In genomic region chr17:53689946-53690345, GRCm38 (mm10) we compare ENCODE assay signal across 8 mouse cellular contexts. TPM values are rescaled to one million over a fixed set of nuclear protein-coding genes. Genes with fewer than 3 reads are reported as not detected.
DNase-seq lines count a peak whose midpoint lies in the region; ATAC-seq and TF ChIP-seq lines count a peak whose summit lies in the region.

No protein-coding gene starts in this region.

- H3K9me3 ChIP-seq in forebrain, embryonic 12.5 days: no peaks in the 10 kb centered on the region
- no peaks in the 10 kb centered on the region for H3K9me3 ChIP-seq in liver, embryonic 14.5 days (ENCODE audit: control insufficient read depth, low read length)
- H3K9me3 ChIP-seq in stomach, embryonic 15.5 days: no peaks in the 10 kb centered on the region

- 13% methylated on average over 7 of the region's 7 CpGs for WGBS in cerebellum, adult 2 months
- 28% methylated on average over 7 of the region's 7 CpGs for WGBS in forebrain, embryonic 12.5 days
- WGBS in liver, embryonic 14.5 days (ENCODE audit: insufficient replicate concordance): 11% methylated on average over 7 of the region's 7 CpGs
- 21% methylated on average over 7 of the region's 7 CpGs for WGBS in stomach, embryonic 15.5 days

- no peak for DNase-seq in cerebellum, adult 2 months
- DNase-seq in cerebellum, adult 9-11 months: no peak
- DNase-seq in 3T3-L1 (ENCODE audit: low read depth, low spot score): peak; percentile 52
- peak in 1 of 3 experiments; percentile 33 for DNase-seq in liver, embryonic 14.5 days (ENCODE audit: low read depth in 3 of 3, low spot score in 3 of 3)
- DNase-seq in right cerebral cortex, postnatal 25 days: no peak

- peak overlapping the region; percentile 77 for H3K4me3 ChIP-seq in cerebellum, adult 2 months (replicated peaks; ENCODE audit: insufficient read depth, low read depth, low read length)
- H3K4me3 ChIP-seq in forebrain, embryonic 12.5 days (replicated peaks): peak overlapping the region; percentile 62
- peak overlapping the region; percentile 78 to 87 for H3K4me3 ChIP-seq in liver, embryonic 14.5 days (ENCODE audit: insufficient read depth in 1 of 2, low read depth in 2 of 2, low read length in 2 of 2)
- H3K4me3 ChIP-seq in stomach, embryonic 15.5 days (replicated peaks): peak overlapping the region; percentile 65

- ATAC-seq in forebrain, embryonic 12.5 days (ENCODE audit: low FRiP score): no peak
- ATAC-seq in liver, embryonic 14.5 days (ENCODE audit: insufficient read depth): no peak
- no peak for ATAC-seq in stomach, embryonic 15.5 days (ENCODE audit: insufficient read depth, low FRiP score, low read depth)
- no peak for ATAC-seq in CD4-positive, CD25-positive, alpha-beta regulatory T cell, adult 4 months

- TF ChIP-seq EP300 in liver, embryonic 14.5 days (IDR thresholded peaks at IDR 0.05; ENCODE audit: low read depth): no peak

- peak overlapping the region; percentile 68 for H3K9ac ChIP-seq in forebrain, embryonic 12.5 days
- H3K9ac ChIP-seq in liver, embryonic 14.5 days (replicated peaks): peak overlapping the region; percentile 83
- H3K9ac ChIP-seq in stomach, embryonic 15.5 days: peak overlapping the region; percentile 50

- no peak for TF ChIP-seq POLR2A in cerebellum, adult 2 months (IDR thresholded peaks at IDR 0.05; ENCODE audit: borderline replicate concordance, insufficient read depth, low read length)

- peak overlapping the region; percentile 86 for H3K27ac ChIP-seq in cerebellum, adult 2 months (ENCODE audit: insufficient read depth, low read length)
- peak overlapping the region; percentile 96 for H3K27ac ChIP-seq in forebrain, embryonic 12.5 days
- H3K27ac ChIP-seq in liver, embryonic 14.5 days: peak overlapping the region; percentile 77
- H3K27ac ChIP-seq in stomach, embryonic 15.5 days: peak overlapping the region; percentile 99

- peaks cover 13% of the 10 kb centered on the region for H3K36me3 ChIP-seq in forebrain, embryonic 12.5 days (replicated peaks)
- peaks cover 20% of the 10 kb centered on the region for H3K36me3 ChIP-seq in liver, embryonic 14.5 days (replicated peaks; ENCODE audit: control insufficient read depth, insufficient read depth, low read depth)
- 0 out of 2 replicates have a peak, but pooled peaks cover 3% of the 10 kb centered on the region for H3K36me3 ChIP-seq in stomach, embryonic 15.5 days

- TF ChIP-seq CTCF in cerebellum, adult 2 months (IDR thresholded peaks at IDR 0.05; ENCODE audit: borderline replicate concordance, insufficient read depth, low read depth, low read length): no peak
- TF ChIP-seq CTCF in liver, embryonic 14.5 days (IDR thresholded peaks at IDR 0.05; ENCODE audit: low read depth): no peak

- H3K4me2 ChIP-seq in forebrain, embryonic 12.5 days: peak overlapping the region; percentile 63
- peak overlapping the region; percentile 81 for H3K4me2 ChIP-seq in liver, embryonic 14.5 days (ENCODE audit: low read depth)
- peak overlapping the region; percentile 69 for H3K4me2 ChIP-seq in stomach, embryonic 15.5 days

- H3K4me1 ChIP-seq in cerebellum, adult 2 months (ENCODE audit: control insufficient read depth, insufficient read depth, low read length): no peaks in the 10 kb centered on the region
- peaks cover 13% of the 10 kb centered on the region for H3K4me1 ChIP-seq in forebrain, embryonic 12.5 days
- peaks cover 8 to 9% of the 10 kb centered on the region in 2 experiments; a peak in 3 of 4 replicates for H3K4me1 ChIP-seq in liver, embryonic 14.5 days (replicated peaks; ENCODE audit: control insufficient read depth in 2 of 2, insufficient read depth in 2 of 2, low read length in 1 of 2)
- no peaks in the 10 kb centered on the region for H3K4me1 ChIP-seq in stomach, embryonic 15.5 days

- H3K27me3 ChIP-seq in cerebellum, adult 2 months (ENCODE audit: control insufficient read depth, insufficient read depth, low read length): no peaks in the 10 kb centered on the region
- no peaks in the 10 kb centered on the region for H3K27me3 ChIP-seq in forebrain, embryonic 12.5 days
- no peaks in the 10 kb centered on the region for H3K27me3 ChIP-seq in liver, embryonic 14.5 days (ENCODE audit: control insufficient read depth, insufficient read depth, low read length)
- H3K27me3 ChIP-seq in stomach, embryonic 15.5 days (replicated peaks): no peaks in the 10 kb centered on the region

RNA-seq across cellular contexts. Expression of gene Sgo1, which starts 0.8 kb away (rescaled TPM):
- 0.16 and 0.19 TPM in 2 replicates for polyA plus RNA-seq in cerebellum, adult 2 months (2012; rRNA removed)
- 53.0 and 56.3 TPM in 2 replicates for polyA plus RNA-seq in forebrain, embryonic 12.5 days (2016; fragmentation: Nextera tagmentation; extraction: Ambion mirVana)
- 8.0 and 14.1 TPM in 2 replicates for polyA plus RNA-seq in liver, embryonic 14.5 days (2012; rRNA removed)
- 35.9 and 41.3 TPM in 2 replicates for polyA plus RNA-seq in liver, embryonic 14.5 days (2014; fragmentation: Nextera tagmentation; extraction: Ambion mirVana)
- 32.0 and 32.4 TPM in 2 replicates for polyA plus RNA-seq in stomach, embryonic 15.5 days (2015; fragmentation: Nextera tagmentation; extraction: Ambion mirVana)
- polyA plus RNA-seq in CD4-positive, CD25-positive, alpha-beta regulatory T cell, adult 4 months (2017; shearing (Covaris generic)): 1 to 10 TPM; 2.5 to 3.5 TPM
